Mouse (Mus musculus) stomach, postnatal 0 days (tissue): ENCODE results near the gene Msgn1.

ENCODE experiments used
- CTCF ChIP-seq: IDR thresholded peaks from 2 replicates; pipeline ENCODE4 v1.5.1; 2016; ENCODE audit warnings: antibody characterized with exemption, low read depth, mild to moderate bottlenecking, moderate library complexity
- EP300 ChIP-seq: optimal IDR thresholded peaks from 2 replicates; pipeline ENCODE3; 2016; ENCODE audit warnings: antibody characterized with exemption

DNA sequence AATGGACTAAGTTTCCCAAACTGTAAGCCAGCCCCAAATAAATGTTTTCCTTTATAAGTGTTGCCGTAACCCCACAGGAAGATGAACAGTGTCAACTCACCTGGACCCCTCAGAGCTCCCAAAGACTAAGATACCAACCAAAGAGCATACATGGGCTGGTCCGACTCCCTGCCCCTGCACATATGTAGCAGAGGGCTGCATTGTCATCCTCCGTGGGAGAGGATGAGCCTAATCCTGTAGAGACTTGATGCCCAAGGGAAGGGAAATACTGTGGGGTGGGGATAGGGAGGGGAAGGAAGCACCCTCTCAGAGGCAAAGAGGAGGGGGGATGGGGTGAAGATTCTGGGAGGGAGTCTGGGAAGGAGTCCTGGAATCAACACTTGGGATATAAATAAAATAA, 50.1 kb downstream of the Msgn1 start:
- no peak for TF ChIP-seq CTCF
- no peak for TF ChIP-seq EP300
